Mouse (Mus musculus) stomach, embryonic 14.5 days (tissue): Measurements from ENCODE around the gene Ubqln4. TPM values are rescaled to one million over a fixed set of nuclear protein-coding genes. Genes with fewer than 3 reads are reported as not detected.
A peak's percentile ranks its signal among the peaks of the same experiment; 100 is the strongest.

Source experiments
- ATAC-seq: fragments of 200-750 bp; cut with Nextera tagmentation; 2 replicates; pipeline ENCODE4 v1.8.0; 2017; ENCODE audit warnings: low read depth, moderate TSS enrichment; ENCODE audit not compliant: insufficient number of reproducible peaks, insufficient read depth, low FRiP score
- H3K27ac ChIP-seq: fragments of 300-500 bp; sonication (generic); 2 replicates; pipeline ENCODE4 v1.5.1; 2014; ENCODE audit warnings: mild to moderate bottlenecking, low read length, moderate library complexity, mixed read lengths
- H3K27me3 ChIP-seq: fragments of 300-500 bp; sonication (generic); 2 replicates; pipeline ENCODE4 v1.6.1; 2014; ENCODE audit warnings: low read length, control low read depth, mixed read lengths; ENCODE audit not compliant: control insufficient read depth, insufficient read depth
- H3K36me3 ChIP-seq: fragments of 300-500 bp; sonication (generic); 2 replicates; pipeline ENCODE4 v1.6.1; 2014; ENCODE audit warnings: mild to moderate bottlenecking, control low read depth, low read length, moderate library complexity, mixed read lengths; ENCODE audit not compliant: control insufficient read depth, insufficient read depth
- H3K4me1 ChIP-seq: fragments of 300-500 bp; sonication (generic); 2 replicates; pipeline ENCODE4 v1.6.1; 2014; ENCODE audit warnings: low read length, control low read depth, mixed read lengths; ENCODE audit not compliant: control insufficient read depth, insufficient read depth
- H3K4me2 ChIP-seq: fragments of 300-500 bp; sonication (generic); replicated peaks from 2 replicates; pipeline ENCODE4 v1.6.1; 2014; ENCODE audit warnings: low read depth, low read length, control low read depth
- H3K4me3 ChIP-seq: fragments of 300-500 bp; sonication (generic); 2 replicates; pipeline ENCODE4 v1.5.1; 2014; ENCODE audit warnings: low read depth, low read length, control low read depth
- H3K9ac ChIP-seq: fragments of 300-500 bp; sonication (generic); replicated peaks from 2 replicates; pipeline ENCODE4 v1.6.1; 2014; ENCODE audit warnings: low read depth, mild to moderate bottlenecking, control low read depth, low read length, moderate library complexity, mixed read lengths
- H3K9me3 ChIP-seq: fragments of 300-500 bp; sonication (generic); 2 replicates; pipeline ENCODE4 v1.6.1; 2016; ENCODE audit warnings: low read depth, low read length, control low read depth; ENCODE audit not compliant: control insufficient read depth
- WGBS: fragments of 180-500 bp; shearing (Covaris S2); extraction: QIAGEN DNeasy Blood & Tissue Kit; methylation state at CpG from one replicate; pipeline ENCODE4 v1.1.7; 2014; 5-methylcytosine and 5-hydroxymethylcytosine counted together
- polyA plus RNA-seq: library from polyadenylated mRNA; unstranded; fragments of >200 nt; fragmentation: Nextera tagmentation; extraction: Ambion mirVana; gene quantifications from 2 replicates; pipeline ENCODE4 v1.2.1, GENCODE M21; 2014

Gene Ubqln4
- polyA plus RNA-seq, 1 experiment from 2014 or later, result 48.4 TPM

DNA sequence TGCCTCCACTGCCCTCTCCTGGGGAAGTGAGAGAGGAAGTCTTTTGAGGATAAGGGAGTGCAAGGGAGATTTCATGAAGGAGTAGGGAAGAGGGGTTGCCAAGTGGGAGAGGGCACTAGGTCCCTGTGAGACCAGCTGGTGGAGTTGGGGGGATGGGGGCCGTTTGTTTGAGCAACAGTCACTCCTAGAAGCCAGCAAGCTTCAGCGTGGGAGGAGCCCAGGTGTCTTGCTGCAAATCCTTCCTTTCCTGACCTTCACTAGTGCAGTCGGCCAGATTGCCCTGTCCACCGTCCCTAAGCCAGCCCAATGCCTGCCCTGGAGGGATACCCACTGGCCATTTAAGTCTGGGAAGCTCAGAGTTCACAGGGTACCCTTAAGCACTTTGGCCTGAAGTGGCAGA, 42.0 kb upstream of the Ubqln4 start:
- Histone ChIP-seq H3K4me3 (no peak overlapping the region), H3K9ac (no peak overlapping the region), H3K36me3 (no peaks in the 10 kb centered on the region), H3K4me2 (no peak overlapping the region), H3K4me1 (peaks cover 31% of the 10 kb centered on the region), H3K27me3 (no peaks in the 10 kb centered on the region), H3K27ac (no peak overlapping the region), H3K9me3 (no peaks in the 10 kb centered on the region)
- no peak for ATAC-seq
- WGBS, result 34% methylated on average over 4 of the region's 4 CpGs

DNA sequence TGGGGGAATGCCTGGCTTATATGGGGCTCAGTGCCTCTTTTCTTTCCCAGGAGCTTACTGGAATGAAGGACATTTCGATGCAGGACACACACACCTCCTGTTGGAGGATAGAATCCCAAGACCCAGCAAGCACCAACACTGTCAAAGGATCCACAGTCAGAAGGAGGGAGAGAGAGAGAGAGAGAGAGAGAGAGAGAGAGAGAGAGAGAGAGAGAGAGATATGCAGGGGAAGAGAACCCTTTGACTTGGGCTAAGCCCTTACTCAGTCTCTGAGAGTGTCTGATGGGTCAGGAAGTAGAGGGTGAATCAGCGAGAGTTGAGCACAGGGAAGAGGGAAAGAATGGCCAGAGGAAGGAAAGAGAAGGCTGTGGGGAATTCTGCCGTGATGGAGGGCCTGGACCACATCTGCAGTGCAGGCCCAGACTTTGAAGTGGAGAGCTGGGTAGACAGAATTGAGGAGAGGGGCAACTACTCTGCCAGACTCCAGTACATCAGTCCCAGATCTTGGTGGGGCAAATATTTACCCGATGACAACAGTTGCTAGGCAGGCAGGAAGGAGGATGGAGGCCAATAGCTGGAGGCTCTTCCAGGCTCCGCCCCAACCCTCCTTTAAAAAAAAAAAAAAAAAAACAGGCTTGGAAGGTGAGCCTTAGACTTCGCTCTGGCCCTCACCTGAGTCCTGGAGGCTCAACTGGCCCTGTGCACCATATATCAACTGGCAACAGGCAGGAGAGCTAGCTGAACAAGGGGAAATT, 41.2 kb upstream of the Ubqln4 start:
- H3K4me1 ChIP-seq, result peaks cover 31% of the 10 kb centered on the region

DNA sequence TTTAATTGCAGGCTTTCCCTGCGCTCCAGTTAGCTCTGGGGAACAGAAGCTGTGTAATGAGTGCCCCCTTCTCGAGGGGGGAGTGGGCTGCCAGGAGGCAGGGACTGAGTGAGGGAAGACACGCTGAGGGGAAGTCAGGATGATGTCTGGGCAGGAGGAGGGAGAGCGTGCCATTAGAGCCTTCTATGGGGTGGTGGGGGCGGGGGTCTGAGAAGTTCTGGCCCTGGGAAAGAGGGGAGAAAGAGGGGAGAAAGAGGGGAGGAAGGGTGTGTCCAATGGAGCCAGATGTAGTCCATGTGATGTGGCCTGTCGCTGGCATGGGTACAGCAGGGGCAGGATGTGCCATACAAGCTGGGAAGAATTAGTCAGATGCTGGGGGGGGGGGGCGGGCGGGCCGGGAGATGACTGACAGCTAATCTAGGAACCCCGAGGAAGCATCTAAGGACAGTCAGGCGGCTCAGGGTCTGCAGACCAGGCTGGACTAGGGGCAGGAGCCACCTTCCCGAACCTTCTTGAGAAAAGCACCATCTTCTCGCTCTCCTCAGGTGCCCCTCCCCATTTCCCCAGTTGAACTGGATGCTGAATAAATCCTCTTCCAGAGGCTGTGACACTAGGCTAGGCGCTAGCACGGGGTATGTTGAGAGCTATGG, 40.5 kb upstream of the Ubqln4 start:
- H3K4me1 ChIP-seq, result peaks cover 31% of the 10 kb centered on the region
- ATAC-seq, result no peak
- H3K36me3 ChIP-seq, result no peaks in the 10 kb centered on the region
- no peak overlapping the region for H3K9ac ChIP-seq
- H3K4me3 ChIP-seq, result no peak overlapping the region
- H3K27ac ChIP-seq, result no peak overlapping the region; the same call in 1 of the 2 replicates
- no peaks in the 10 kb centered on the region for H3K9me3 ChIP-seq
- 41% methylated on average over 12 of the region's 15 CpGs for WGBS
- H3K27me3 ChIP-seq, result no peaks in the 10 kb centered on the region
- H3K4me2 ChIP-seq, result no peak overlapping the region

More for the DNA sequence above, 41.2 kb upstream of the Ubqln4 start:
- 37% methylated on average over 6 of the region's 6 CpGs for WGBS
- Histone ChIP-seq H3K4me2 (no peak overlapping the region), H3K4me3 (no peak overlapping the region), H3K9ac (no peak overlapping the region), H3K27me3 (no peaks in the 10 kb centered on the region), H3K9me3 (no peaks in the 10 kb centered on the region), H3K36me3 (no peaks in the 10 kb centered on the region), H3K27ac (peak overlapping the region; percentile 33; the same call in 1 of the 2 replicates)
- ATAC-seq, result no peak

DNA sequence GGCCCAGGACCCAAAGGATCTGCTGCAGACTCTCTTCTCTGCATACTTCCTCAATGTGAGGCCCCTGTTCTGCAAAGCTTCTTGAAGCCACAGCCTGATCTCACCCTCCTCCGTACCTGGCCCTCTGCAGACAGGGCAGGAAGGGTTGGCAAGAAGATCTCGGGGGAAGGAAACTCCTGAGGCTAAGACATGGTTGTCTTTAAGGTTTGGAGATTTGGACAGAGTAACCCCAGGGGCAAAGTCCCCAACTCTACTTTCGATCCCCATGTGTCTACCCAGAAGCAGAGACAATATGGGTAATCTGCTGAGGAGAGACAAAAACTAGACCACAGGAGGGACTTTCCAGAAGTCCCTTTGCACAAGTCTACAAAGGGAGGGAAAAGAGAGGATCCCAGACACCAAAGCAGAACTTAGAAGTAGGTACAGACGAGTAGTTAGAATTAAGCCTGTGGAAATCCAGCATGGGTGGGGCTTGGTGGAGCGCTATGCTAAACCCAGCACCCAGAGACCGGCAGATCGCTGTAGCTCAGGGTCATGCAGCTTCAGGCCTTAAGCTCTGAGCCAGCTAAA, 39.9 kb upstream of the Ubqln4 start:
- WGBS, result 73% methylated on average over 7 of the region's 7 CpGs
- no peak overlapping the region for H3K27ac ChIP-seq
- no peaks in the 10 kb centered on the region for H3K9me3 ChIP-seq
- peaks cover 31% of the 10 kb centered on the region for H3K4me1 ChIP-seq
- H3K4me3 ChIP-seq, result no peak overlapping the region
- H3K4me2 ChIP-seq, result no peak overlapping the region
- ATAC-seq, result no peak
- H3K36me3 ChIP-seq, result no peaks in the 10 kb centered on the region
- no peaks in the 10 kb centered on the region for H3K27me3 ChIP-seq
- H3K9ac ChIP-seq, result no peak overlapping the region

DNA sequence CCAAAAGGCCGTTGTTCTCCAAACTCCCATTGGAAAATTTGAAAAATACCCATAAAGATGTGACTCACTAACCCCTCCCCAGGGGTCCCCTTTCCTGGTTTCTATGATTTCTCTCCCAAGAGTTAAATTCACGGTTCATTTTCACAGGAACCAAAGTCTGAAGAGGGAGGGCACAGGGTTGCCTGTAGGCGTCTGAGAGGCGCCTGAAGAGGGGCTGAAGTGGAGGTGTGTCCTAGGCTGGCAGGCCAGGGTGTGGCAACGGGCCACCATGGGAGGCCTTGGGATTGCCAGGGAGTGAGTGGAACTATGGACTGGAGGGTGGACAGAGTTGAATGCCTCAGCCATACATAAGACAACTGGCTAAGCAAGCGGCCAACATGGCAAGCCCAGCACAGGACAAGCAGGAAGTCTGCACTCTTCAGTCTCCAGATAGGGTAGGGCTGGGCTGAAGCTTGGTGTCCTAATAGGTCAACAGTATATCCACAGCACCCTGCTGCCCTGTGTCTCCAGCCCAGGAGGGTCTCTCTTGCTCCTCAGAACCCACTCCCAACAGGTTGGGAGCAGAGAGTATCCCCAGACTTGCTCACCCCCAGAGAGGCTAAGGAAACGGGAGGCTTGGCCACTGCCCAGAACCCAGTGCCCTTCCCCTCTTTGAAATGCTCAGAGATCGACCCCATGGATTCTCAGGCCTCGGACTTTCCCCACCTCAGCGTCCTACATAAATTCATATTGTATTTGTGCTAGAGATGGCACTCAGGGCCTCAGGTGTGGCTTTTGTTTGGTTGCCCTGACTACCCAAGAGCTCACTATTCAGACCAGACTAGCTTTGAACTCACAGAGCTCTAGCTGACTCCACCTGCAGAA, 39.1 kb upstream of the Ubqln4 start:
- Histone ChIP-seq H3K9me3 (no peaks in the 10 kb centered on the region), H3K4me1 (peaks cover 27% of the 10 kb centered on the region), H3K4me3 (no peak overlapping the region), H3K36me3 (no peaks in the 10 kb centered on the region), H3K27ac (no peak overlapping the region), H3K9ac (no peak overlapping the region), H3K27me3 (no peaks in the 10 kb centered on the region), H3K4me2 (no peak overlapping the region)
- 73% methylated on average over 10 of the region's 10 CpGs for WGBS
- no peak for ATAC-seq

DNA sequence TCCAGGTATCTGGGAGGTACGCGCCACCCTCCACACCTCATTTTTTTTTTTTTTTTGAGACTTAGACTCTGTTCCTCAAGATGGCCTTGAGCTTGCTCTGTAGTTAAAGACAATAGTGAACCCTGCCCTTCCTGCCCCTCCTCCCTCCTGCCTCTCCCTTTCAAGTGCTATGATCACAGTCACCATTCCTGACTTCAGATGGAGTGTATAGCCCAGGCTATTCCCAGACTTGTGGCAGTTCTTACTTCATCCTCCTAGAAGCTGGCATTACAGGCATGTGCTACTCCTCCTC, 38.5 kb upstream of the Ubqln4 start:
- Histone ChIP-seq H3K27me3 (no peaks in the 10 kb centered on the region), H3K4me1 (peaks cover 24% of the 10 kb centered on the region), H3K9me3 (no peaks in the 10 kb centered on the region), H3K9ac (no peak overlapping the region), H3K4me3 (no peak overlapping the region), H3K4me2 (no peak overlapping the region), H3K36me3 (no peaks in the 10 kb centered on the region), H3K27ac (no peak overlapping the region)
- ATAC-seq, result no peak
- 90% methylated on average over 2 of the region's 2 CpGs for WGBS

DNA sequence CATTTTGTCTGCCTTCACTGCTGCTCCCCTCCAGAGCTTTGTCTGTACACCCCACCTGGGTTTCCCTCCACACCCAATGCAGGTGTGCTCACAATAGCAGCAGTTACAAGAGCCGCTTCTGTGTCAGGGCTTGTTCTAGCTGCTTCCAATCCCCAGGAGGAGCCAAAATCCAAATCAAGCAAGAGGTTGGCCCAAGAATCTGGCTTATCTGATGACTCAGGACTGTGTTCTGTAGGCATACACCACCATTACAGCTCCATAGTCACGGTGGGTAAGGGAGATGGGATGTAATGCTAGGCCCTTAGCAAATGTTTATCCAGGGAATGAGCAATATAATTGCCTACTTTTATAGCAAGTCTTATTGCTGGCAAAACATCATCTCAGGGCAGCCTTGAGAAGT, 37.2 kb upstream of the Ubqln4 start:
- Histone ChIP-seq H3K4me1 (peaks cover 16% of the 10 kb centered on the region), H3K4me2 (no peak overlapping the region), H3K36me3 (no peaks in the 10 kb centered on the region), H3K27me3 (no peaks in the 10 kb centered on the region), H3K9ac (no peak overlapping the region), H3K9me3 (no peaks in the 10 kb centered on the region), H3K27ac (no peak overlapping the region), H3K4me3 (no peak overlapping the region)
- ATAC-seq, result no peak
- WGBS, result 82% methylated on average over 2 of the region's 2 CpGs

DNA sequence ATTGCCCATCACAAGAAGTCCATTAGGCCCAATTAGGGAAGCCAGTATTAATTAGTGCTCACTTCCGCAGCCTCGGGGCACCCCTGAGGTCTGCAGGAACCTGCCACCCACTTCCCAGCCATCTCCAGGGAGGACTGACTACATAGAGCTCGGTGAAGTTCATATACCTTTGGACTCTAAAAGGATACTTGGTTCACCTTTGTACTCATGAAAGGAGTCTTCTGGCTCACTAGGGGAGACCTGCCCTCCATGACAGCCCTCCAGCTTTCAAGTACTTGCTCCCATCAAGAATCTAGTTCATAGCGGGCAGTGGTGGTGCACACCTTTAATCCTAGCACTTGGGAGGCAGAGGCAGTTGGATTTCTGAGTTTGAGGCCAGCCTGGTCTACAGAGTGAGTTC, 35.1 kb upstream of the Ubqln4 start:
- H3K36me3 ChIP-seq, result peaks cover 3% of the 10 kb centered on the region; the same call in 1 of the 2 replicates
- no peaks in the 10 kb centered on the region for H3K4me1 ChIP-seq
- H3K4me3 ChIP-seq, result no peak overlapping the region
- no peak for ATAC-seq
- H3K27ac ChIP-seq, result no peak overlapping the region
- H3K27me3 ChIP-seq, result no peaks in the 10 kb centered on the region
- no peaks in the 10 kb centered on the region for H3K9me3 ChIP-seq
- H3K4me2 ChIP-seq, result no peak overlapping the region
- WGBS, result 86% methylated on average over 4 of the region's 4 CpGs
- H3K9ac ChIP-seq, result no peak overlapping the region
